Mouse (Mus musculus) megakaryocyte, embryonic 14.5 days (primary cell): ENCODE measurements around the gene Ccr10. TPM values are rescaled to one million over a fixed set of nuclear protein-coding genes. Genes with fewer than 3 reads are reported as not detected.
"Not testable (repeated sequence)": the region's sequence is repeated elsewhere in the genome, so short reads cannot be mapped to it uniquely, and the experiment has no call there.

ENCODE experiments used
- H3K27me3 ChIP-seq: replicated peaks from 2 replicates; pipeline ENCODE3; 2012; ENCODE audit warnings: inconsistent platforms
- H3K36me3 ChIP-seq: replicated peaks from 2 replicates; pipeline ENCODE3; 2012; ENCODE audit warnings: low read length, inconsistent platforms, mixed read lengths
- H3K4me1 ChIP-seq: 2 replicates; pipeline ENCODE4 v1.6.1; 2012; ENCODE audit warnings: inconsistent platforms
- H3K4me3 ChIP-seq: replicated peaks from 2 replicates; pipeline ENCODE3; 2012; ENCODE audit warnings: moderate library complexity, mild to moderate bottlenecking, inconsistent platforms
- H3K9me3 ChIP-seq: 2 replicates; pipeline ENCODE4 v1.6.1; 2012; ENCODE audit warnings: inconsistent platforms
- FLI1 ChIP-seq: IDR thresholded peaks from 2 replicates; pipeline ENCODE4 v1.6.1; 2012; ENCODE audit warnings: low read length, inconsistent platforms, mixed read lengths
- GATA1 ChIP-seq: IDR thresholded peaks from 3 replicates; pipeline ENCODE4 v1.6.1; 2012; ENCODE audit warnings: mixed read lengths, low read length, inconsistent platforms, borderline replicate concordance
- polyA plus RNA-seq: library from polyadenylated mRNA; stranded (reverse); fragments of >175 nt; gene quantifications from 2 replicates; pipeline ENCODE4 v1.2.3, GENCODE M21; 2012; ENCODE audit warnings: low replicate concordance; ENCODE audit not compliant: insufficient read depth

The Ccr10 gene
- polyA plus RNA-seq, 1 experiment, result 0.13 TPM

DNA sequence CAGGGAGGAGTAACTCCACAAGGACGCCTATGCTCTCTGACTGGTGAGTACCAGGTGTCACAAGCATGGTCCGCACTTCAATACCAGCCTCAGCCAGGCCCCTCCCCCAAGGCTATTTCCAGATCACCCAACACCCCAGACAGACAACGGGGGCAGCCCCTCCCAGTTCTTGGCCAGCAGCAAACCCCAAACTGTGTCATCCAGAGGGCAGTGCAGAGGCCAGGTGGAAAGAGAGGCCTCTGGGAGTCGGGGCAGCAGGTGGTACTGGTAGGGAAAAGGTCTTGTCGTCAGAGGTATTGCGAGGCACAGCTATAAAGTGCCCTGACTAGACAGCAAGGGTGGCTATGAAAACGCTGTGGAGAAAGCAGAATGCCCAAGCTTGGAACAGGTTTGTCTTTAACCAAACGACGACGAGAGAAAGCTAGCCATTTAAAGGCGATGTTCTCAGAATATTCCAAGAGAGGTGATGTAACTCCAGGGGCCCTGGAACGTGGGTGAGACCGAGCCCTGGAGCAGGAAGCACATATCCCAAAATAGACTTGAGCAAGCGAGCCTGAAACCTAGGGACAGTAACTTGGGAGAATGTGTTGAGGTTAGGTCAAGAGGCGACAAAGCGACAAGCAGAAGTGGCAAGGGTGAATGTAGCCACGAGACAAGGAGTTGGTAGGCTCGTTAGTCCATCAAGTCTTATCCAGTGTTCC, 45.0 kb downstream of the Ccr10 start:
- peaks cover 12% of the 10 kb centered on the region for H3K9me3 ChIP-seq
- H3K4me3 ChIP-seq, result peak overlapping the region; percentile 60
- TF ChIP-seq FLI1, result no peak
- no peak for TF ChIP-seq GATA1
- peaks cover 21% of the 10 kb centered on the region for H3K36me3 ChIP-seq
- H3K4me1 ChIP-seq, result peaks cover 31% of the 10 kb centered on the region
- H3K27me3 ChIP-seq, result peaks cover 22% of the 10 kb centered on the region

DNA sequence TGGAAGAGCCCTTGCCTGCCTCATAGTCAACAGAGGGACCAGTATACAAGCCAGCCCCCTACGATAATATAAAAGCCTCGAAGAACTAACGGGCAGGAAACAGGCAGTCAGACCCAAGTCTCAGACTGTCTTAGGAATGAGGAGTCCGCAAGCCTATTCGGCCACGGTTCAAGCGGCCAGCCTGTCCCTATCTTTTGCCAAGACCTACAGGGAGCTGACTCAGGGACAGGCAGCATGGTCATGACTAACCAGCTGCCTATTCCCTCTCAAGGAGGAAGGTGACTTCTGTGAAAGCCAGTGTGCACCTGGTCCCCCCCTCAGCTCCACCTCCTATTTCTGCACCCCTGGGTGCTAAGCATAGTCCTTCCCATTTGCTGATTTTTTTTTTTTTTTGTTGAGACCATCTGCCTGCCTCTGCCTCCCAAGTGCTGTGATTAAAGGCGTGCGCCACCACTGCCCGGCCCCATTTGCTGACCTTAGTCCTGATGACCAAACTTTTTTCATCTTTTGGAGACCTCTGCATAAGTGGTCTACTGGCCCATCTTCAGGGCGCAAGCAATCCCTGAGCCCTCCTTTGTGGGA, 46.2 kb downstream of the Ccr10 start:
- Histone ChIP-seq H3K36me3 (peaks cover 25% of the 10 kb centered on the region), H3K4me1 (peaks cover 31% of the 10 kb centered on the region), H3K27me3 (peaks cover 12% of the 10 kb centered on the region), H3K9me3 (peaks cover 12% of the 10 kb centered on the region), H3K4me3 (no peak overlapping the region)
- TF ChIP-seq FLI1 (no peak), GATA1 (no peak)

DNA sequence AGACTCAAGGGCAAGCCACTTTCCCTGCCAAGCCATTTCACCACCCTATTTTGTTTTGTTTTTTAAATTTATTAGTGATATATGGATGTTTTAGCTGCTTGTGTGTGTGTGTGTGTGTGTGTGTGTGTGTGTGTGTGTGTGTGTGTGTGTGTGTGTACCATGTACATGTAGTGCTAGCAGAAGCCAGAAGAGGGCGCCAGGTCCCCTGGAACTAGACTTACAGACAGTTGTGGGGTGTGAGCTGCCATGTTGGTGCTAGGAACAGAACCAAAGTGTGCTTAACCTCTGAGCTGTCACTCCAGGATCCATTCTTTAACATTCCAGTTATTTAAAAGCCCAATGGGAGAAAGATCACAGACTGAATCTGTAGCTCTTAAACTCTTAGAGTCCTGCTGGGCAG, 48.2 kb downstream of the Ccr10 start:
- Histone ChIP-seq H3K36me3 (peaks cover 45% of the 10 kb centered on the region), H3K4me1 (peaks cover 27% of the 10 kb centered on the region), H3K9me3 (peaks cover 12% of the 10 kb centered on the region), H3K4me3 (no peak overlapping the region), H3K27me3 (peaks cover 11% of the 10 kb centered on the region)
- TF ChIP-seq FLI1 (no peak), GATA1 (no peak)

- H3K27me3 ChIP-seq, H3K9me3 ChIP-seq, H3K4me3 ChIP-seq: not testable (repeated sequence)
- Histone ChIP-seq H3K36me3 (peaks cover 48% of the 10 kb centered on the region), H3K4me1 (peaks cover 31% of the 10 kb centered on the region)
Observed at GRCm38 (mm10) chr11:101125008-101125407, 50.2 kb downstream of the Ccr10 start.

DNA sequence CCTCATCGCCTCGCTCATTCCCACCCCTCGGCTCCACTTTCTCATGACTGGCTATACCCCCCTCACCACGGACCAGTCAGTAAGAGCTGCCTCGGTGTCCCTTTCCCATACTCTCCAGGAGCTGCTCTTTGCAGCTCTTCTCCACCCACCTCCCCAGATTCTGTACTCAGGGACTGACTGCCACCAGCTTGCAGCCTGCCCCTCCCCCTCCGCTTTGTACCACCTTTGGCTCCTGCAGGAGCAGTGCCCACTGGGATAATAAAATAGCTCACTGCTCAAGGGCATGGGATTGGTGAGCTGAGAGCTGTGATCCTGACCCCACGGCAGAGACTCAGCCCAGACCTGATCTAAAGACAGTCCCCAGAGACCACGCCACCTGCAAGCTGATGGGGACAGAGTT, 50.7 kb downstream of the Ccr10 start:
- H3K9me3 ChIP-seq, H3K27me3 ChIP-seq, H3K4me3 ChIP-seq: not testable (repeated sequence)
- peaks cover 29% of the 10 kb centered on the region for H3K4me1 ChIP-seq
- peaks cover 48% of the 10 kb centered on the region for H3K36me3 ChIP-seq

Other genes starting within 250 kb of the Ccr10 start
- gene Stat3, start 235.9 kb downstream of the Ccr10 start, polyA plus RNA-seq, result 63.3 and 82.6 TPM in 2 replicates
- 24.1 and 43.9 TPM in 2 replicates for gene Cavin1, start 204.6 kb downstream of the Ccr10 start, polyA plus RNA-seq
- 90.5 and 153 TPM in 2 replicates for gene Atp6v0a1, start 166.0 kb downstream of the Ccr10 start, polyA plus RNA-seq
- 30.7 and 32.1 TPM in 2 replicates for gene Naglu, start 105.4 kb downstream of the Ccr10 start, polyA plus RNA-seq
- gene Hsd17b1, start 97.0 kb downstream of the Ccr10 start, polyA plus RNA-seq, result 3.5 and 5.8 TPM in 2 replicates
- 17.7 and 36.8 TPM in 2 replicates for gene Coasy, start 92.9 kb downstream of the Ccr10 start, polyA plus RNA-seq
- gene Mlx, start 88.2 kb downstream of the Ccr10 start, polyA plus RNA-seq, result 2.8 and 12.4 TPM in 2 replicates
- gene Psmc3ip, start 80.0 kb downstream of the Ccr10 start, polyA plus RNA-seq, result 10.4 TPM in 1 of 2 replicates, not detected in the other
- gene Retreg3, start 55.5 kb downstream of the Ccr10 start, polyA plus RNA-seq, result 1.6 and 6.2 TPM in 2 replicates
- 63.2 and 80.7 TPM in 2 replicates for gene Tubg1, start 55.5 kb downstream of the Ccr10 start, polyA plus RNA-seq
- gene Tubg2, start 19.5 kb downstream of the Ccr10 start, polyA plus RNA-seq, result not detected in 2 replicates
- 0.72 and 0.89 TPM in 2 replicates for gene Cntnap1, start 4.9 kb downstream of the Ccr10 start, polyA plus RNA-seq
- 2.3 and 6.6 TPM in 2 replicates for gene Plekhh3, start 4.1 kb downstream of the Ccr10 start, polyA plus RNA-seq
- gene Ezh1, start 51.0 kb upstream of the Ccr10 start, polyA plus RNA-seq, result 0.65 and 2.0 TPM in 2 replicates
- 0.32 TPM in 1 of 2 replicates, not detected in the other for gene Ramp2, start 70.6 kb upstream of the Ccr10 start, polyA plus RNA-seq
- gene Vps25, start 78.3 kb upstream of the Ccr10 start, polyA plus RNA-seq, result 100 and 168 TPM in 2 replicates
- gene Wnk4, start 85.1 kb upstream of the Ccr10 start, polyA plus RNA-seq, result 37.7 and 87.0 TPM in 2 replicates
- gene Cntd1, start 103.6 kb upstream of the Ccr10 start, polyA plus RNA-seq, result not detected in 2 replicates
- gene Coa3, start 103.7 kb upstream of the Ccr10 start, polyA plus RNA-seq, result 9.9 and 21.1 TPM in 2 replicates
- gene Becn1, start 126.8 kb upstream of the Ccr10 start, polyA plus RNA-seq, result 43.7 and 96.0 TPM in 2 replicates
- gene Psme3, start 140.8 kb upstream of the Ccr10 start, polyA plus RNA-seq, result 32.6 and 45.1 TPM in 2 replicates
- 2.0 and 2.9 TPM in 2 replicates for gene Aoc2, start 149.6 kb upstream of the Ccr10 start, polyA plus RNA-seq
- not detected in 2 replicates for gene Aoc3, start 155.2 kb upstream of the Ccr10 start, polyA plus RNA-seq
- not detected in 2 replicates for gene G6pc, start 192.1 kb upstream of the Ccr10 start, polyA plus RNA-seq
- 5.7 and 39.7 TPM in 2 replicates for gene Aarsd1, start 242.2 kb upstream of the Ccr10 start, polyA plus RNA-seq
- not detected in 2 replicates for gene Gm27029, start 249.4 kb upstream of the Ccr10 start, polyA plus RNA-seq
- gene Rundc1, start 249.6 kb upstream of the Ccr10 start, polyA plus RNA-seq, result 3.1 TPM in 1 of 2 replicates, not detected in the other
- gene Ptges3l, start 249.9 kb upstream of the Ccr10 start, polyA plus RNA-seq, result 2.8 TPM in 1 of 2 replicates, not detected in the other